Mouse (Mus musculus) spleen, adult 2 months (tissue): ENCODE data around the gene Clec16a. TPM values are rescaled to one million over a fixed set of nuclear protein-coding genes. Genes with fewer than 3 reads are reported as not detected.

Experiments
- DNase-seq, 2 experiments: peaks; one replicate each; pipeline versions ENCODE4 v3.0.0 to v3.0.0-alpha.2; 2012 to 2021; ENCODE audit warnings: low spot score in 2 of 2, low read depth in 1 of 2
- H3K27ac ChIP-seq: fragments of 200-500 bp; 2 replicates; pipeline ENCODE4 v1.5.1; 2012; ENCODE audit warnings: low read length, inconsistent platforms; ENCODE audit not compliant: insufficient read depth
- H3K27me3 ChIP-seq: fragments of 200-500 bp; 2 replicates; pipeline ENCODE4 v1.6.1; 2012; ENCODE audit warnings: mild to moderate bottlenecking, moderate library complexity, low read length, inconsistent platforms; ENCODE audit not compliant: control insufficient read depth, insufficient read depth
- H3K36me3 ChIP-seq: fragments of 200-500 bp; 2 replicates; pipeline ENCODE4 v1.6.1; 2012; ENCODE audit warnings: mild to moderate bottlenecking, low read length, inconsistent platforms; ENCODE audit not compliant: control insufficient read depth, insufficient read depth
- H3K4me1 ChIP-seq: fragments of 200-500 bp; 2 replicates; pipeline ENCODE4 v1.6.1; 2011; ENCODE audit warnings: inconsistent platforms; ENCODE audit not compliant: control insufficient read depth, insufficient read depth, insufficient read length
- H3K4me3 ChIP-seq: fragments of 200-500 bp; 2 replicates; pipeline ENCODE4 v1.5.1; 2011; ENCODE audit warnings: mild to moderate bottlenecking, inconsistent platforms; ENCODE audit not compliant: insufficient read depth, insufficient read length; ENCODE audit errors: extremely low read depth
- CTCF ChIP-seq: fragments of 200-500 bp; IDR thresholded peaks from 2 replicates; pipeline ENCODE4 v1.5.1; 2011; ENCODE audit warnings: mild to moderate bottlenecking, inconsistent platforms; ENCODE audit not compliant: insufficient read depth, insufficient read length, insufficient replicate concordance; ENCODE audit errors: extremely low read depth
- POLR2A ChIP-seq: fragments of 200-500 bp; IDR thresholded peaks from 2 replicates; pipeline ENCODE4 v1.6.1; 2011; ENCODE audit warnings: low read depth, low read length, inconsistent platforms
- WGBS: fragments of 180-500 bp; shearing (Covaris S2); methylation state at CpG from one replicate; pipeline ENCODE4 v1.1.7; 2018; 5-methylcytosine and 5-hydroxymethylcytosine counted together
- polyA plus RNA-seq: library from polyadenylated mRNA; depleted of rRNA; stranded (reverse); fragments of >200 nt; gene quantifications from 2 replicates; pipeline ENCODE4 v1.2.3, GENCODE M21; 2012

The Clec16a gene
- polyA plus RNA-seq, 1 experiment = 8.2 TPM

GRCm38 (mm10) chr16:10722882-10723544, 177.9 kb downstream of the Clec16a start:
- no peak for TF ChIP-seq CTCF
- TF ChIP-seq POLR2A = no peak
- H3K27me3 ChIP-seq = no peaks in the 10 kb centered on the region
- 84% methylated on average over 1 of the region's 1 CpGs for WGBS
- no peaks in the 10 kb centered on the region for H3K36me3 ChIP-seq
- no peaks in the 10 kb centered on the region for H3K4me1 ChIP-seq
- DNase-seq = no peak
- H3K4me3 ChIP-seq = no peak overlapping the region
- no peak overlapping the region for H3K27ac ChIP-seq

DNA sequence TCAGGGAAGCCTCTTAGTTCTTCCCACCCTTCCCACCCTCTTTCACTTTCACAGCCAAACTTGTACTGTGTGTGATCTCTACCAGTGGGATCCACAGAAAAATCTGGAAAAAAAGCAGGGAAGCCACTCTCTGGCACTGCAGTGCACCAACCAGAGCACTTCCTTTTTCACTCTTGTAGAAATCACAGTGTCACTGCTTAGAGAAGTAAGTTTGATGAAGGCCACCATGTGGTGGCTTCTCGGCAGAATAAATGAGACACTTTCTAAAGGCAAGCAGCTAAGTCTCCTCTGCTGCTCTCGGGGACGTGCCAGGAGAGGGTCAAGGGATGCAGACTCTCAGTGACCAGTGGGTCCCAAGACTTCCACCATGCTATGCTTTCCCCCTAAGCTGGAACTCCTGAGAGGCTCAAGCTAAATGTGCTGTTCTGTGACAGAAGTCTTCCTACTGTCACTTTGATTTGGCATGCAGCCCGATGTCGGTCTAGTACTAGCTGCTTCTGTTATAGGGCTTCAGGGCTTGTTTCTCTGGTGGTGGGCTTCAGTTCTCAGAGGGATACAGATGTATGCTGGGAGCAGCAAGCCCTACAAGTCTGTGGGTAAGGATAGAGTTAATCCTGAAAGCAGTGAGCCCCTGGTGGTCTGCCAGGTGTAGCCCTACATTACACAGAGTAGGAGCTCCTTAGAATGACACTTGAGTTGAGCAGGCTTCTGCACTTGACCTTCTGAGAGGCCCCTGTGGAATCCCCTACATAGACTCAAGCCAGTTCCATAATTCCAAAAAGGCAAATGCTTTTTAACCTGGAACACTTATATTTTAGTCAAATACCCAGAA, 178.9 kb downstream of the Clec16a start:
- Histone ChIP-seq H3K36me3 (no peaks in the 10 kb centered on the region), H3K27ac (no peak overlapping the region), H3K27me3 (no peaks in the 10 kb centered on the region), H3K4me1 (no peaks in the 10 kb centered on the region), H3K4me3 (no peak overlapping the region)
- no peak for TF ChIP-seq POLR2A
- TF ChIP-seq CTCF = no peak
- DNase-seq = no peak
- 33% methylated on average over 5 of the region's 5 CpGs for WGBS

- Histone ChIP-seq H3K27me3 (no peaks in the 10 kb centered on the region), H3K36me3 (no peaks in the 10 kb centered on the region), H3K4me3 (no peak overlapping the region), H3K27ac (no peak overlapping the region), H3K4me1 (no peaks in the 10 kb centered on the region)
- no peak for DNase-seq
- TF ChIP-seq CTCF (no peak), POLR2A (no peak)
- WGBS = 27% methylated on average over 2 of the region's 2 CpGs
Measured at GRCm38 (mm10) chr16:10725156-10725555, 180.0 kb downstream of the Clec16a start.

GRCm38 (mm10) chr16:10727630-10728029, 182.5 kb downstream of the Clec16a start:
- Histone ChIP-seq H3K4me3 (no peak overlapping the region), H3K27ac (no peak overlapping the region), H3K27me3 (no peaks in the 10 kb centered on the region), H3K36me3 (no peaks in the 10 kb centered on the region), H3K4me1 (peaks cover 15% of the 10 kb centered on the region; the same call in 1 of the 2 replicates)
- TF ChIP-seq POLR2A = no peak
- no peak for TF ChIP-seq CTCF
- 92% methylated on average over 4 of the region's 4 CpGs for WGBS
- DNase-seq = no peak

- no peaks in the 10 kb centered on the region for H3K36me3 ChIP-seq
Measured at GRCm38 (mm10) chr16:10728886-10729285, 183.7 kb downstream of the Clec16a start.

GRCm38 (mm10) chr16:10730941-10731340, 185.8 kb downstream of the Clec16a start:
- H3K36me3 ChIP-seq = no peaks in the 10 kb centered on the region
- no peak for DNase-seq
- 36% methylated on average over 4 of the region's 4 CpGs for WGBS
- H3K4me3 ChIP-seq = no peak overlapping the region
- TF ChIP-seq POLR2A = no peak
- TF ChIP-seq CTCF = no peak
- H3K4me1 ChIP-seq = peaks cover 16% of the 10 kb centered on the region; the same call in 1 of the 2 replicates
- H3K27ac ChIP-seq = no peak overlapping the region
- H3K27me3 ChIP-seq = no peaks in the 10 kb centered on the region

More at GRCm38 (mm10) chr16:10728886-10729285, 183.7 kb downstream of the Clec16a start:
- 96% methylated on average over 3 of the region's 3 CpGs for WGBS
- Histone ChIP-seq H3K27me3 (no peaks in the 10 kb centered on the region), H3K27ac (no peak overlapping the region), H3K4me3 (no peak overlapping the region), H3K4me1 (peaks cover 16% of the 10 kb centered on the region; the same call in 1 of the 2 replicates)
- no peak for TF ChIP-seq POLR2A
- DNase-seq = no peak
